Comparison of ENCODE assay signal across 8 mouse cellular contexts in genomic region chr1:87766233-87766632, GRCm38 (mm10). TPM values are rescaled to one million over a fixed set of nuclear protein-coding genes. Genes with fewer than 3 reads are reported as not detected.
DNase-seq lines count a peak whose midpoint lies in the region; ATAC-seq and TF ChIP-seq lines count a peak whose summit lies in the region.

No protein-coding gene starts in this region.

- H3K9ac ChIP-seq in hindbrain, postnatal 0 days (replicated peaks; ENCODE audit: low read length), result no peak overlapping the region
- H3K9ac ChIP-seq in hindbrain, embryonic 12.5 days, result no peak overlapping the region
- no peak overlapping the region for H3K9ac ChIP-seq in intestine, embryonic 16.5 days (ENCODE audit: low read depth, low read length)

- intact Hi-C loops in gastrocnemius, postnatal 36 days (cut with DNase I), result loop anchor here (5.0 kb wide), 1 partner anchor 161 kb away; no protein-coding TSS in a partner anchor

- no peaks in the 10 kb centered on the region for H3K4me1 ChIP-seq in hindbrain, postnatal 0 days (ENCODE audit: insufficient read depth, low read length)
- H3K4me1 ChIP-seq in hindbrain, embryonic 12.5 days, result no peaks in the 10 kb centered on the region
- peaks cover 17% of the 10 kb centered on the region for H3K4me1 ChIP-seq in E14TG2a.4 (replicated peaks; ENCODE audit: low read depth, low read length)
- H3K4me1 ChIP-seq in intestine, embryonic 16.5 days (ENCODE audit: control insufficient read depth, insufficient read depth, low read length), result no peaks in the 10 kb centered on the region

- 89% methylated on average over 3 of the region's 3 CpGs for WGBS in hindbrain, postnatal 0 days
- WGBS in hindbrain, embryonic 12.5 days, result 94% methylated on average over 3 of the region's 3 CpGs
- WGBS in intestine, embryonic 16.5 days, result 86% methylated on average over 3 of the region's 3 CpGs

- no peak for DNase-seq in hindbrain, postnatal 0 days (ENCODE audit: low spot score)
- peak; percentile 11 for DNase-seq in c-Kit-negative CD71-positive TER-119-positive erythroid progenitor cells, embryonic 14.5 days (ENCODE audit: low read depth, low spot score)
- DNase-seq in gastrocnemius, postnatal 36 days, result no peak
- DNase-seq in urinary bladder, adult 2 months (ENCODE audit: low spot score), result no peak

- peak; percentile 60 for TF ChIP-seq CTCF in hindbrain, postnatal 0 days (IDR thresholded peaks at IDR 0.05; ENCODE audit: low read depth)
- TF ChIP-seq CTCF in E14TG2a.4 (conservative IDR thresholded peaks at IDR 0.05; ENCODE audit: low read length), result peak; percentile 90

- no peaks in the 10 kb centered on the region for H3K27me3 ChIP-seq in hindbrain, postnatal 0 days (ENCODE audit: insufficient read depth, low read length)
- H3K27me3 ChIP-seq in hindbrain, embryonic 12.5 days, result no peaks in the 10 kb centered on the region
- H3K27me3 ChIP-seq in E14TG2a.4 (ENCODE audit: insufficient read depth, low read length), result no peaks in the 10 kb centered on the region
- H3K27me3 ChIP-seq in intestine, embryonic 16.5 days (replicated peaks; ENCODE audit: control insufficient read depth, insufficient read depth, low read length), result no peaks in the 10 kb centered on the region

- H3K36me3 ChIP-seq in hindbrain, postnatal 0 days (ENCODE audit: insufficient read depth, low read length), result peaks cover 80% of the 10 kb centered on the region
- H3K36me3 ChIP-seq in hindbrain, embryonic 12.5 days, result peaks cover 89% of the 10 kb centered on the region
- peaks cover 99% of the 10 kb centered on the region for H3K36me3 ChIP-seq in E14TG2a.4 (ENCODE audit: insufficient read depth, low read length)
- H3K36me3 ChIP-seq in intestine, embryonic 16.5 days (ENCODE audit: control insufficient read depth, insufficient read depth, low read length), result peaks cover 3% of the 10 kb centered on the region

- no peak overlapping the region for H3K4me2 ChIP-seq in hindbrain, postnatal 0 days (ENCODE audit: low read depth, low read length)
- H3K4me2 ChIP-seq in hindbrain, embryonic 12.5 days (replicated peaks), result no peak overlapping the region
- H3K4me2 ChIP-seq in intestine, embryonic 16.5 days (ENCODE audit: low read depth, low read length), result no peak overlapping the region

- H3K27ac ChIP-seq in hindbrain, postnatal 0 days, result no peak overlapping the region
- no peak overlapping the region for H3K27ac ChIP-seq in hindbrain, embryonic 12.5 days
- no peak overlapping the region for H3K27ac ChIP-seq in intestine, embryonic 16.5 days (ENCODE audit: low read length)

- ATAC-seq in hindbrain, postnatal 0 days, result no peak
- no peak for ATAC-seq in hindbrain, embryonic 12.5 days (ENCODE audit: low FRiP score)
- peak; percentile 91 for ATAC-seq in megakaryocyte, adult 5-6 weeks (ENCODE audit: poor library complexity, severe bottlenecking)
- no peak for ATAC-seq in intestine, embryonic 16.5 days

- no peaks in the 10 kb centered on the region for H3K9me3 ChIP-seq in hindbrain, postnatal 0 days (ENCODE audit: low read length)
- H3K9me3 ChIP-seq in hindbrain, embryonic 12.5 days (replicated peaks), result no peaks in the 10 kb centered on the region
- H3K9me3 ChIP-seq in E14TG2a.4 (ENCODE audit: low read length), result no peaks in the 10 kb centered on the region
- H3K9me3 ChIP-seq in intestine, embryonic 16.5 days (ENCODE audit: control insufficient read depth, low read length), result no peaks in the 10 kb centered on the region

- H3K4me3 ChIP-seq in hindbrain, postnatal 0 days (ENCODE audit: low read length), result no peak overlapping the region
- no peak overlapping the region for H3K4me3 ChIP-seq in hindbrain, embryonic 12.5 days
- H3K4me3 ChIP-seq in E14TG2a.4 (replicated peaks; ENCODE audit: low read length), result no peak overlapping the region
- H3K4me3 ChIP-seq in intestine, embryonic 16.5 days (ENCODE audit: low read length), result no peak overlapping the region

RNA-seq across cellular contexts. Expression of gene Atg16l1, which starts 10.6 kb away (rescaled TPM):
- 64.2 and 72.9 TPM in 2 replicates for total RNA-seq in hindbrain, postnatal 0 days (2014; rRNA removed)
- polyA plus RNA-seq in hindbrain, postnatal 0 days (2015; fragmentation: Nextera tagmentation; extraction: Ambion mirVana), result 54.2 and 58.5 TPM in 2 replicates
- 51.0 and 52.4 TPM in 2 replicates for polyA plus RNA-seq in hindbrain, embryonic 12.5 days (2016; fragmentation: Nextera tagmentation; extraction: Ambion mirVana)
- 13.6 and 22.9 TPM in 2 replicates for total RNA-seq in megakaryocyte, adult 5-6 weeks (2015)
- 33.9 and 38.5 TPM in 2 replicates for total RNA-seq in megakaryocyte, adult 5-6 weeks (2017)
- 10 to 100 TPM; 13.8 to 16.3 TPM for total RNA-seq in gastrocnemius, postnatal 36 days (2021)
- 21.7 and 24.6 TPM in 2 replicates for polyA plus RNA-seq in intestine, embryonic 16.5 days (2015; fragmentation: Nextera tagmentation; extraction: Ambion mirVana)
- 32.5 and 36.1 TPM in 2 replicates for polyA plus RNA-seq in urinary bladder, adult 2 months (2012; rRNA removed)

RNA-seq across cellular contexts. Expression of gene Sag, which starts 37.2 kb away (rescaled TPM):
- total RNA-seq in hindbrain, postnatal 0 days (2014; rRNA removed), result 0.11 and 1.4 TPM in 2 replicates
- 1.3 and 1.4 TPM in 2 replicates for polyA plus RNA-seq in hindbrain, postnatal 0 days (2015; fragmentation: Nextera tagmentation; extraction: Ambion mirVana)
- polyA plus RNA-seq in hindbrain, embryonic 12.5 days (2016; fragmentation: Nextera tagmentation; extraction: Ambion mirVana), result 2.4 and 2.5 TPM in 2 replicates
- total RNA-seq in megakaryocyte, adult 5-6 weeks (2015), result 0.46 and 0.85 TPM in 2 replicates
- 1.3 and 1.5 TPM in 2 replicates for total RNA-seq in megakaryocyte, adult 5-6 weeks (2017)
- under 1 TPM in 1 of 2 experiments, not detected in 1; 0.12 TPM for total RNA-seq in gastrocnemius, postnatal 36 days (2021)
- polyA plus RNA-seq in intestine, embryonic 16.5 days (2015; fragmentation: Nextera tagmentation; extraction: Ambion mirVana), result 0.72 and 0.91 TPM in 2 replicates
- 0.39 and 0.96 TPM in 2 replicates for polyA plus RNA-seq in urinary bladder, adult 2 months (2012; rRNA removed)
